Mouse (Mus musculus) cerebellum, adult 11-12 months (tissue): Measurements from ENCODE around the gene Gas2l1.
A peak's percentile ranks its signal among the peaks of the same experiment; 100 is the strongest.

Source experiments
- DNase-seq: peaks from one replicate; pipeline ENCODE4 v3.0.0; 2022

Gene Gas2l1

GRCm38 (mm10) chr11:5041144-5041780 is 23.9 kb downstream of the Gas2l1 start:
- no peak for DNase-seq

- DNase-seq = no peak
Observed at GRCm38 (mm10) chr11:5040585-5040984, 24.5 kb downstream of the Gas2l1 start.

- DNase-seq = peak; percentile 85
Observed at GRCm38 (mm10) chr11:5037146-5037854, 27.8 kb downstream of the Gas2l1 start.

GRCm38 (mm10) chr11:5035421-5035820 is 29.7 kb downstream of the Gas2l1 start:
- no peak for DNase-seq

- peak; percentile 84 for DNase-seq
Observed at GRCm38 (mm10) chr11:5033136-5033535, 32.0 kb downstream of the Gas2l1 start.

- DNase-seq = no peak
Observed at GRCm38 (mm10) chr11:5032706-5033105, 32.4 kb downstream of the Gas2l1 start.

- DNase-seq = no peak
Observed at GRCm38 (mm10) chr11:5028228-5028627, 36.9 kb downstream of the Gas2l1 start.

- DNase-seq = no peak
Observed at GRCm38 (mm10) chr11:5025108-5025507, 40.0 kb downstream of the Gas2l1 start.

GRCm38 (mm10) chr11:5017506-5017905 is 47.6 kb downstream of the Gas2l1 start:
- no peak for DNase-seq

- DNase-seq = no peak
Observed at GRCm38 (mm10) chr11:5016286-5016685, 48.8 kb downstream of the Gas2l1 start.

- peak; percentile 95 for DNase-seq
Observed at GRCm38 (mm10) chr11:5015720-5016119, 49.4 kb downstream of the Gas2l1 start.

- no peak for DNase-seq
Observed at GRCm38 (mm10) chr11:5012213-5012715, 52.9 kb downstream of the Gas2l1 start.

- DNase-seq = no peak
Observed at GRCm38 (mm10) chr11:5011480-5011879, 53.6 kb downstream of the Gas2l1 start.

GRCm38 (mm10) chr11:5010205-5010604 is 54.9 kb downstream of the Gas2l1 start:
- DNase-seq = no peak

GRCm38 (mm10) chr11:5009354-5010074 is 55.6 kb downstream of the Gas2l1 start:
- no peak for DNase-seq

GRCm38 (mm10) chr11:5008867-5009266 is 56.3 kb downstream of the Gas2l1 start:
- DNase-seq = no peak

- no peak for DNase-seq
Observed at GRCm38 (mm10) chr11:5007186-5007585, 57.9 kb downstream of the Gas2l1 start.

- no peak for DNase-seq
Observed at GRCm38 (mm10) chr11:5005528-5005927, 59.6 kb downstream of the Gas2l1 start.
